Mouse (Mus musculus): ENCODE data around the gene Myo7a. TPM values are rescaled to one million over a fixed set of nuclear protein-coding genes. Genes with fewer than 3 reads are reported as not detected.

The Myo7a gene
- total RNA-seq, 2 experiments from 2014 or later: 17.8 to 18.7 TPM

- DNase-seq: no peak
- intact Hi-C loops (cut with DNase I): no loop called here
These were observed 14.6 kb downstream of the Myo7a start for GRCm38 (mm10) chr7:98104481-98105435.

DNA sequence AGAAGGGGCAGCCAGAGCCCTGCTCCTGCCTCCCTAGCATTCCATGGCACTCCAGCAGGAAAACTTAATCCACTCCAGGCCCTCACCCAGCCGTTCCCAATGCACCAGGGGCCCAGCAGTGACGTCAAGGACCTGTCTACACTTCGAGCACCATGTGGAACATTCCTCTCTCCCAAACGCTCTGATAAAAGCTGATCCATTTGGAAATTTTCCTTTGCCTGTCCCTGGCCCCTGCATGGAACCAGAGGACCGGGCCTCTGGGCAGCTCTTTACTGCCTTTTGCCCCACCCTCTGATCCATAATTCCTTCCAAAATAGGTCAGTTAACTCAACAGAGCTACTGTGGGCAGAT lies 15.4 kb downstream of the Myo7a start:
- no peak for DNase-seq
- intact Hi-C loops (cut with DNase I): no loop called here

- intact Hi-C loops (cut with DNase I): no loop called here
- peak; percentile 86 for DNase-seq
These were observed 16.1 kb downstream of the Myo7a start for GRCm38 (mm10) chr7:98103002-98103941.

DNA sequence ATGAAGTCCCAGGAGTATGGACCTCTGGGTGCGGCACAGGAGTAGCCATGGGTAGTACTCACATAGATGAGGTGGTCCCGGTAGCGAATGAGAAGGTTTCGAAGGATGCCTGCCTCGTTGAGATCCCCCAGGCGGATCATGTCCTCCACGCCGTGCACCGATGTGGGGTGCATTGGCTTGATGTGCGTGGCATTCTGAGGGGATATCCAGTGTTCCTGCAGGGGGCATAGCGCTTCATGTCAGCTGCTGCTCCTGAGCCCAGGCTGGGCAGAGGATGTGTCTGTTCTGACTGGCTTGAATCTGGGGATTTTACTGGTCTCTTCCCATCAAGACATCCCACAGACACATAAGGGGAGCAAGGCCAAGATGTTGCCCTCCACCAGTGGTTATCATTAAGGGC lies 16.8 kb downstream of the Myo7a start:
- intact Hi-C loops (cut with DNase I): no loop called here
- DNase-seq: no peak

DNA sequence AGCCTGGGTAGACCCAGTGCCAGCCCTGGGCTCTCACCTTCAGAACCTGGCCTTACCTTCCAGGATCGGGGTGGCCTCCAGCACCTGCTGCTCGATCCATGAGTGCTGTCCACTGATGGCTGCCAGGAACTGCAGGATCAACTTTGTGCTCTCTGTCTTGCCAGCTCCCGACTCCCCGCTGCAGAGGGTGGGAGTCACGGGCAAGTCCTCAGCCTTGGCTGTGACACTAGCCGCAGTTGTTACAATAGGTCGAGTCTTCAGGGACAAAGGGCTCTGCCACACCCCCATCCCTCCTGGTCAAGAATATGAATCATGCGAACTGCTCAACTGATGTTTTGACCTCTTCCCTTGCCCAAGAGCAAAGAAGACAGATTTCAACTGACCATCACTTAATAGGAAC lies 21.8 kb downstream of the Myo7a start:
- DNase-seq: no peak
- intact Hi-C loops (cut with DNase I): no loop called here

GRCm38 (mm10) chr7:98095852-98096251 lies 23.5 kb downstream of the Myo7a start:
- intact Hi-C loops (cut with DNase I): no loop called here
- DNase-seq: no peak

GRCm38 (mm10) chr7:98086346-98086745 lies 33.0 kb downstream of the Myo7a start:
- intact Hi-C loops (cut with DNase I): no loop called here
- DNase-seq: no peak

GRCm38 (mm10) chr7:98085314-98085713 lies 34.0 kb downstream of the Myo7a start:
- DNase-seq: no peak
- intact Hi-C loops (cut with DNase I): no loop called here

DNA sequence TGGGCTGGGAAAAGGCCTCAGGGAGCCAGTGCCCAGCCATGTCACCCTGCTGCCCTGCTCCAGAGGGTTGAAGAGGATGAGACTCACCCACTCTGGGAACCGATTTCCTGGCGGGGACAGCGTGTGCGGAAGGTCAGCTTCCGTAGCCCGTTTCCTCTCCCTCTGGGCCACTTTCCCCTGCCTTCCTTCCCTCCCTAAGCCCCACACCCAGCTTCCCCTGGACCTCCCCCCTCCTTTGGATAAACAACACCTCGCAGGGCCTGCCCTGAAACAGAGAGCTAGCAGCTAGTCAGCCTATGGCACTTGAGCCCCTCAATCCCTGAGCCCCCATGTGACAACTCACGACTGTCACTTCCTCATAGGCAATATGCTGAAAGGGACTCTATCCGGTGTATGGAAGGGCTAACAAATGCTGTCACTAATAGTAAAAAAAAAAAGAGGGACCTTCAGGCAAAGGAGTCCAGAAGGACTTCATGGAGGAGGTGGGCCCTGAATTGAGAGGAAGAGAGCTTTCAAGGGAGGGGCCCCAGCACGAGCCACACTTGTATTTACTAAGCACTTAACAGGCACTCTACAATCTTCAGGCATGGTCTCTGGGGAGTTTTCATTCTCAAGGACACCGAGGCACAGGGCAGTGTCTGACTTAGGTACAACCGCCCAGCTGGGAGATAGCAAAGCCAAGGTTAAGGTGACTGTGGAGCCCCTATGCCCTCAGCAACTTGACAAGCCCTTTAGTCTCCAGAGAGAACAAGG lies 34.6 kb downstream of the Myo7a start:
- DNase-seq: no peak
- intact Hi-C loops (cut with DNase I): no loop called here

DNA sequence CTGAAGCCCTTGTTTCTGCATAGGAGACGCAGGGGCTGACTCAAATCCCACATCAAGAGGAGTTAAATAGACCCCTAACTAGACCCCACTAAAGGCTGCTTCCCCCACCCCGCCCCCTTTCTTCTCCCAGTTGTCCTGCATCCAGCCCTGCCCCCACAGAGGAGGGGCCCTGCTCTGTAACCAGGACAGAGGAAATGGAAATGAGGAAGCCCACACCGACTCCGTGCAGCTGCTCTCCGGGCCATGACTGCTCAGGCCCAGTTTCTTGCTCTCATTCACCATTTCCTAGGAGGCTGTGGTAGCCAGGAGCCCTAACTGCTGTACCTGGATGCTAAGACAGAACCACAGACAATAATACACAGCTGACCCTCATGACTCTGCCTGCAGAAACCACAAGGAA lies 36.9 kb downstream of the Myo7a start:
- intact Hi-C loops (cut with DNase I): no loop called here
- DNase-seq: no peak

DNA sequence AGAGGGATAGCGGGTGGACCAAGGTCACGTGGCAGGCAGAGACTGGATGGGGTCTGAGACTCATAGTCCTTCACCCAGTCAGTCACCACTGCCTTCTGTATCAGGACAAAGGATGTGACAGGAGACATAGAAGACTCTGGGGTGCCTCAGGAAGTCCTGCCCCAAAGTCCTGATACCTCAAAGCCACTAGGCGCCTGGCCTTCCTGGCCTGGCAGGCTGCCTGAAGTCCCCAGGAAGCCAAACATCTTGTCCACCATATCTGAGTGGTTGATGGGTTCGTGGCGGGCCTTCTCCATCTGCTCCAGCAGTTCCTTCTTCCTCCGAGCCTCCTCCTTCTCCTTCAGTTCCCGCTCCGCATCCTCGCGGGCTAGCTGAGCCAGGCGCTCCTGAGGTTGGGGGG lies 41.9 kb downstream of the Myo7a start:
- intact Hi-C loops (cut with DNase I): no loop called here
- no peak for DNase-seq

GRCm38 (mm10) chr7:98071620-98072019 lies 47.7 kb downstream of the Myo7a start:
- DNase-seq: peak; percentile 90
- intact Hi-C loops (cut with DNase I): no loop called here

DNA sequence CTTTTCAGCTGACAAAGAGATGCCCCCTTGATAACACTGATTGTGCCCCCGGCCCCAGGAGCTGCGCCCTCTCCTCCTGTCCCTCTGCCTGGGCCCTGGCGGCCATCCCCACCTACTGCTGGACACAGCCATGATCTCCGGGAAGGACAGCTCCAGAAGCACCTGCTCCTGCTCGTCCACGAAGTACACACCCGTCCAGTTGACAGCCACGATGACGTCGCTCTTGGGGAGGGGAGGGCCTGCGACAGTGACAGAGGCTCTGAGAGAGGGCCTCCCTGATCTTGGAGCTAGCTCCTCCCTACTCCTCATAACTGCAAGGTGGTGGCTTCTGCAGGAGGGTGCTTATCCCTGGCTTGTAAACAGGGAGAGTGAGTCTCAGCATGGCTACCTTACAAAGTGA lies 53.1 kb downstream of the Myo7a start:
- intact Hi-C loops (cut with DNase I): no loop called here
- DNase-seq: no peak

DNA sequence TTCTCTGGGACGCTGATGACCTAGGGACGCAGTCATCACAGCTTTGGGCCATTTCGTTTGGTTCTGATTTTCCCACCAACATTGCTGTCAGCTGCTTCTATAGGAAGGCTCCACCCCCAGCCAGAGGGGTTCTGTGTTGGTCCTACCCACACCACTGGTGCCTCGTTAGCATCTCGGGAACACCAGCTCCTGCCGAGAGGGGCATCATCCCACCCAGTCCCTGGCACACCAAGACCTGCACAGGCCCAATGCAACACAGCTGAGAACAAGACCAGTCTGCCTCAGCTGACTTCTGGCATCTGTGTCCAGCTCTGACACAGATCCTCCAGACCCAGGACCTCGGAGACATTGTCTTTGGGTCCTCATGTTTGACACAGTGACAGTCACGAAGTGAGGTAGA lies 64.4 kb downstream of the Myo7a start:
- intact Hi-C loops (cut with DNase I): no loop called here
- no peak for DNase-seq

DNA sequence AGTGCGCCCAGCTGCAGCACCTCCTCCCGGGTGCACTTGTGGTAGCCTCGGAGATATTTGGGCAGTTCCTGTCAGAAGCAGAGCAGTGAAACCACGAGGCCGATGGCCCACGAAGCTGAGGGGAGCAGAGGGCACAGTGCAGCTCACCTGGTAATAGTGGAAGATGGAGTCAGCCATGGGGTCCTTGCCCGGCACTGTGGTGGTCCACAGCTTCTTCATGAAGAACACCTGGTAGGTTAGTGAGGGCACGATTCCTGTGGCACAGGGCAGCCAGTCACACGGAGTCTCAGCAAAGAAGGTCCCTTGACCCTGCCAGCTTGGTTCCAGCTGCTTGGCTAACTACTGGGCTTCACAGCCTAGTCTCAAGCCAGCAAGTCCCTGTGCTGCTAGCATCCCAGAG lies 64.9 kb downstream of the Myo7a start:
- intact Hi-C loops (cut with DNase I): no loop called here
- DNase-seq: no peak

- DNase-seq: peak; percentile 58
- intact Hi-C loops (cut with DNase I): no loop called here
These were observed 67.3 kb downstream of the Myo7a start for GRCm38 (mm10) chr7:98051980-98052379.

- no peak for DNase-seq
- intact Hi-C loops (cut with DNase I): no loop called here
These were observed 71.1 kb downstream of the Myo7a start for GRCm38 (mm10) chr7:98048101-98048824.

- intact Hi-C loops (cut with DNase I): no loop called here
- no peak for DNase-seq
These were observed 116.7 kb downstream of the Myo7a start for GRCm38 (mm10) chr7:98002617-98003016.

Measured in left cerebral cortex, postnatal 4 days (tissue).